Mouse (Mus musculus) MEL (cell line): ENCODE measurements at regions not wholly inside any gene's neighbourhood (a gene's known extent, or its start where the extent isn't known, plus 50 kb on each side); places are given as distances from the start of the nearest gene placed in this dataset.

Experiments
- DNase-seq: peaks from one replicate; pipeline ENCODE4 v3.0.0; 2011; ENCODE audit warnings: low read depth, low spot score
- H3K27ac ChIP-seq: 2 replicates; pipeline ENCODE4 v1.5.1; 2012; ENCODE audit warnings: low read depth, mild to moderate bottlenecking, control low read depth, low read length, moderate library complexity; ENCODE audit not compliant: control insufficient read depth
- H3K27me3 ChIP-seq, 2 experiments: fragments of 150-350 bp in 1 of 2; sonication (generic) in 1 of 2; 2 replicates each; pipeline ENCODE4 v1.6.1; 2012; ENCODE audit warnings: low read length in 2 of 2, mild to moderate bottlenecking in 2 of 2, improper control_type of control experiment in 1 of 2, moderate library complexity in 1 of 2; ENCODE audit not compliant: insufficient read depth in 2 of 2, control insufficient read depth in 1 of 2
- H3K36me3 ChIP-seq, 2 experiments: 2 replicates each; pipeline ENCODE4 v1.6.1; 2012 to 2014; ENCODE audit warnings: low read length in 2 of 2, improper control_type of control experiment in 1 of 2, inconsistent platforms in 1 of 2, mild to moderate bottlenecking in 1 of 2; ENCODE audit not compliant: insufficient read depth in 2 of 2, control insufficient read depth in 1 of 2
- H3K4me1 ChIP-seq, 2 experiments: fragments of 150-350 bp in 1 of 2; sonication (generic) in 1 of 2; 2 replicates each; pipeline ENCODE4 v1.6.1; 2012; ENCODE audit warnings: low read length in 2 of 2, improper control_type of control experiment in 1 of 2, mild to moderate bottlenecking in 1 of 2; ENCODE audit not compliant: insufficient read depth in 2 of 2, control insufficient read depth in 1 of 2
- H3K4me3 ChIP-seq, 2 experiments: fragments of 150-350 bp in 1 of 2; sonication (generic) in 1 of 2; 2 replicates each; pipeline ENCODE4 v1.5.1; 2012; ENCODE audit warnings: low read depth in 2 of 2, low read length in 2 of 2, mild to moderate bottlenecking in 2 of 2, moderate library complexity in 2 of 2, control low read depth in 1 of 2, improper control_type of control experiment in 1 of 2; ENCODE audit not compliant: control insufficient read depth in 1 of 2, insufficient read depth in 1 of 2
- H3K79me2 ChIP-seq: 2 replicates; pipeline ENCODE4 v1.6.1; 2012; ENCODE audit warnings: mild to moderate bottlenecking, low read length, moderate library complexity; ENCODE audit not compliant: control insufficient read depth, poor library complexity, insufficient read depth
- H3K9ac ChIP-seq: 2 replicates; pipeline ENCODE4 v1.6.1; 2012; ENCODE audit warnings: low read depth, mild to moderate bottlenecking, control low read depth, low read length, moderate library complexity; ENCODE audit not compliant: control insufficient read depth, poor library complexity, severe bottlenecking
- H3K9me3 ChIP-seq: fragments of 150-350 bp; sonication (generic); replicated peaks from 2 replicates; pipeline ENCODE4 v1.6.1; 2012; ENCODE audit warnings: mild to moderate bottlenecking, low read length, improper control_type of control experiment, moderate library complexity; ENCODE audit not compliant: insufficient read depth
- CHD2 ChIP-seq: IDR thresholded peaks from 2 replicates; pipeline ENCODE4 v1.6.1; 2011; ENCODE audit warnings: low read length, improper control_type of control experiment
- CTCF ChIP-seq, 3 experiments: IDR thresholded peaks in 2 of 3; conservative IDR thresholded peaks in 1 of 3; 2 replicates each; pipeline ENCODE4 v1.5.1; 2011 to 2012; ENCODE audit warnings: low read length in 3 of 3, low read depth in 2 of 3, mild to moderate bottlenecking in 2 of 3, improper control_type of control experiment in 1 of 3, inconsistent platforms in 1 of 3, mixed read lengths in 1 of 3, moderate library complexity in 1 of 3; ENCODE audit not compliant: control insufficient read depth in 1 of 3, insufficient read depth in 1 of 3, poor library complexity in 1 of 3, severe bottlenecking in 1 of 3
- ETS1 ChIP-seq: IDR thresholded peaks from 2 replicates; pipeline ENCODE4 v1.6.1; 2012; ENCODE audit warnings: low read depth, mild to moderate bottlenecking, inconsistent platforms, low read length, improper control_type of control experiment, moderate library complexity
- JUND ChIP-seq: IDR thresholded peaks from 2 replicates; pipeline ENCODE4 v1.6.1; 2011; ENCODE audit warnings: low read depth, mild to moderate bottlenecking, improper control_type of control experiment, low read length
- KAT2A ChIP-seq: conservative IDR thresholded peaks from 2 replicates; pipeline ENCODE4 v1.6.1; 2012; ENCODE audit warnings: low read depth, low read length, improper control_type of control experiment, inconsistent platforms
- MAX ChIP-seq: IDR thresholded peaks from 2 replicates; pipeline ENCODE4 v1.6.1; 2011; ENCODE audit warnings: low read length, improper control_type of control experiment
- MAZ ChIP-seq: IDR thresholded peaks from 2 replicates; pipeline ENCODE4 v1.6.1; 2012; ENCODE audit warnings: low read depth, mild to moderate bottlenecking, inconsistent platforms, low read length, improper control_type of control experiment
- MXI1 ChIP-seq: IDR thresholded peaks from 2 replicates; pipeline ENCODE4 v1.6.1; 2011; ENCODE audit warnings: mild to moderate bottlenecking, low read depth, low read length, improper control_type of control experiment
- NELFE ChIP-seq: IDR thresholded peaks from 2 replicates; pipeline ENCODE4 v1.6.1; 2011; ENCODE audit warnings: low read depth, low read length, improper control_type of control experiment
- NRF1 ChIP-seq: IDR thresholded peaks from 2 replicates; pipeline ENCODE4 v1.6.1; 2014; ENCODE audit warnings: low read depth, mild to moderate bottlenecking, inconsistent platforms, low read length, improper control_type of control experiment, moderate library complexity; ENCODE audit not compliant: poor library complexity, insufficient read depth, severe bottlenecking
- RAD21 ChIP-seq: IDR thresholded peaks from 2 replicates; pipeline ENCODE4 v1.6.1; 2011; ENCODE audit warnings: mild to moderate bottlenecking, low read depth, low read length, improper control_type of control experiment
- SIN3A ChIP-seq: IDR thresholded peaks from 2 replicates; pipeline ENCODE4 v1.6.1; 2012; ENCODE audit warnings: low read length, improper control_type of control experiment, inconsistent platforms
- SMC3 ChIP-seq: IDR thresholded peaks from 2 replicates; pipeline ENCODE4 v1.6.1; 2011; ENCODE audit warnings: low read depth, low read length, improper control_type of control experiment
- TAL1 ChIP-seq: IDR thresholded peaks from 2 replicates; pipeline ENCODE4 v1.6.1; 2012; ENCODE audit warnings: mild to moderate bottlenecking, inconsistent platforms, low read length, moderate library complexity, mixed read lengths
- TBP ChIP-seq: IDR thresholded peaks from 2 replicates; pipeline ENCODE4 v1.8.0; 2011; ENCODE audit warnings: low read depth, low read length, improper control_type of control experiment
- USF2 ChIP-seq, 2 experiments: IDR thresholded peaks; 2 replicates each; pipeline ENCODE4 v1.6.1; 2011 to 2012; ENCODE audit warnings: improper control_type of control experiment in 2 of 2, low read length in 2 of 2, borderline replicate concordance in 1 of 2, inconsistent platforms in 1 of 2, low read depth in 1 of 2, mild to moderate bottlenecking in 1 of 2; ENCODE audit not compliant: insufficient read depth in 1 of 2
- ZC3H11A ChIP-seq: IDR thresholded peaks from 2 replicates; pipeline ENCODE4 v1.6.1; 2012; ENCODE audit warnings: low read depth, mild to moderate bottlenecking, inconsistent platforms, low read length, improper control_type of control experiment
- ZNF384 ChIP-seq: IDR thresholded peaks from 2 replicates; pipeline ENCODE4 v1.6.1; 2012; ENCODE audit warnings: low read depth, mild to moderate bottlenecking, inconsistent platforms, low read length, improper control_type of control experiment

- TF ChIP-seq CTCF (IDR thresholded peaks at IDR 0.05 in 2 of 3, conservative IDR thresholded peaks at IDR 0.05 in 1 of 3; ENCODE audit: control insufficient read depth in 1 of 3, insufficient read depth in 1 of 3, low read depth in 2 of 3, low read length in 3 of 3, poor library complexity in 1 of 3, severe bottlenecking in 1 of 3) (peak; percentile 13 to 36 (median 34); a peak in 5 of 6 replicates), SMC3 (peak; percentile 38), ETS1 (no peak), MAZ (no peak)
- Histone ChIP-seq H3K4me1 (no peaks in the 10 kb centered on the region), H3K27me3 (no peaks in the 10 kb centered on the region), H3K9ac (no peak overlapping the region), H3K4me3 (no peak overlapping the region), H3K79me2 (no peaks in the 10 kb centered on the region), H3K27ac (no peak overlapping the region), H3K9me3 (no peaks in the 10 kb centered on the region), H3K36me3 (no peaks in the 10 kb centered on the region)
- DNase-seq, result peak; percentile 20
These were observed 118.3 kb upstream of the Rad23b start for GRCm38 (mm10) chr4:55231522-55231921.

- no peak overlapping the region for H3K9ac ChIP-seq
- no peaks in the 10 kb centered on the region for H3K9me3 ChIP-seq
- no peaks in the 10 kb centered on the region for H3K27me3 ChIP-seq
- H3K4me3 ChIP-seq, result no peak overlapping the region
- H3K27ac ChIP-seq, result no peak overlapping the region
- H3K4me1 ChIP-seq, result no peaks in the 10 kb centered on the region
- TF ChIP-seq MXI1 (no peak), TAL1 (no peak), SIN3A (no peak), SMC3 (no peak), ETS1 (no peak), ZNF384 (no peak), RAD21 (no peak), ZC3H11A (no peak), NRF1 (no peak), USF2 (IDR thresholded peaks at IDR 0.05; ENCODE audit: borderline replicate concordance in 1 of 2, insufficient read depth in 1 of 2, low read depth in 1 of 2, low read length in 2 of 2) (no peak), CTCF (IDR thresholded peaks at IDR 0.05 in 2 of 3, conservative IDR thresholded peaks at IDR 0.05 in 1 of 3; ENCODE audit: control insufficient read depth in 1 of 3, insufficient read depth in 1 of 3, low read depth in 2 of 3, low read length in 3 of 3, poor library complexity in 1 of 3, severe bottlenecking in 1 of 3) (no peak), MAX (no peak), KAT2A (no peak), NELFE (no peak), JUND (no peak), TBP (no peak), CHD2 (no peak)
- H3K79me2 ChIP-seq, result no peaks in the 10 kb centered on the region
- no peak for DNase-seq
- H3K36me3 ChIP-seq, result no peaks in the 10 kb centered on the region
These were observed 112.0 kb upstream of the Rad23b start for GRCm38 (mm10) chr4:55237856-55238255.
